Mouse (Mus musculus): ENCODE measurements at regions not wholly inside any gene's neighbourhood (a gene's known extent, or its start where the extent isn't known, plus 50 kb on each side); places are given as distances from the start of the nearest gene placed in this dataset.

GRCm38 (mm10) chr15:62712543-62713131 is 1132.3 kb downstream of the Gsdmc2 start:
- H3K9me3 ChIP-seq, result no peaks in the 10 kb centered on the region
- H3K9ac ChIP-seq, result no peak overlapping the region
- H3K4me1 ChIP-seq, result no peaks in the 10 kb centered on the region
- no peak overlapping the region for H3K4me2 ChIP-seq
- WGBS, result 84% methylated on average over 9 of the region's 9 CpGs
- H3K27ac ChIP-seq, result no peak overlapping the region
- no peak overlapping the region for H3K4me3 ChIP-seq
- H3K36me3 ChIP-seq (replicated peaks), result no peaks in the 10 kb centered on the region
- no peak for ATAC-seq (replicated peaks)
- H3K27me3 ChIP-seq (replicated peaks), result no peaks in the 10 kb centered on the region

DNA sequence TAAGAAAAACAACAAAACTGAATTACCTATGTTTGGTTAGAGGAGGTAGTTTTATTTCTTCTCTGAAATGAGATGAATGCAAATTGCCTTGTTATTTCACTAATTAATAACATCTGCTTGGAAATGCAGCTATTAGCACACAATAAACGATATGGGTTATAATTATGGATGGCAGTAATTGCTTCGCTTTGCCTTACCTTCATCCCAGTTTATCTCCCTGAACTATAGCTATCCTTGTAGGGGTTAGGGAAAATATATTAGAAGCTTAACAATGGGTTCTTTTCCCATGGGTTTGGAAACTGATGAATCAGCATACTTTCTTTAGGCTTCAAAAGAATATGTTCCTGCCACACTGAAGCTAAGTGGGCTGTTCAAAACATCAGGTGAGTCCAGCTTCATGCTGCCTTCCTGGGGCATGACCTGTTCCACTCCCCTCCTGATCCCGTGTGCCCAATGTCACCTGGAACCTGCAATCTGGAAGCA is 1132.9 kb downstream of the Gsdmc2 start:
- no peaks in the 10 kb centered on the region for H3K27me3 ChIP-seq (replicated peaks)
- H3K4me3 ChIP-seq, result no peak overlapping the region
- no peaks in the 10 kb centered on the region for H3K9me3 ChIP-seq
- no peak for ATAC-seq (replicated peaks)
- 81% methylated on average over 3 of the region's 3 CpGs for WGBS
- no peak overlapping the region for H3K9ac ChIP-seq
- no peak overlapping the region for H3K4me2 ChIP-seq
- H3K36me3 ChIP-seq (replicated peaks), result no peaks in the 10 kb centered on the region
- H3K27ac ChIP-seq, result no peak overlapping the region
- H3K4me1 ChIP-seq, result no peaks in the 10 kb centered on the region

GRCm38 (mm10) chr15:62709546-62709945 is 1135.4 kb downstream of the Gsdmc2 start:
- ATAC-seq (replicated peaks), result no peak
- 68% methylated on average over 2 of the region's 2 CpGs for WGBS

GRCm38 (mm10) chr15:62698559-62698958 is 1146.4 kb downstream of the Gsdmc2 start:
- H3K9ac ChIP-seq, result no peak overlapping the region

More at GRCm38 (mm10) chr15:62709546-62709945, 1135.4 kb downstream of the Gsdmc2 start:
- Histone ChIP-seq H3K9me3 (no peaks in the 10 kb centered on the region), H3K4me1 (no peaks in the 10 kb centered on the region), H3K36me3 (replicated peaks) (no peaks in the 10 kb centered on the region), H3K27me3 (replicated peaks) (no peaks in the 10 kb centered on the region), H3K27ac (no peak overlapping the region), H3K4me3 (no peak overlapping the region), H3K4me2 (no peak overlapping the region), H3K9ac (no peak overlapping the region)

GRCm38 (mm10) chr15:62694734-62695133 is 1150.2 kb downstream of the Gsdmc2 start:
- H3K27me3 ChIP-seq (replicated peaks), result no peaks in the 10 kb centered on the region
- H3K9ac ChIP-seq, result no peak overlapping the region
- no peak overlapping the region for H3K4me2 ChIP-seq
- H3K4me1 ChIP-seq, result no peaks in the 10 kb centered on the region
- H3K4me3 ChIP-seq, result no peak overlapping the region
- ATAC-seq (replicated peaks), result no peak
- H3K27ac ChIP-seq, result no peak overlapping the region
- no peaks in the 10 kb centered on the region for H3K36me3 ChIP-seq (replicated peaks)
- 59% methylated on average over 3 of the region's 3 CpGs for WGBS
- H3K9me3 ChIP-seq, result no peaks in the 10 kb centered on the region

More at GRCm38 (mm10) chr15:62698559-62698958, 1146.4 kb downstream of the Gsdmc2 start:
- Histone ChIP-seq H3K9me3 (no peaks in the 10 kb centered on the region), H3K27ac (no peak overlapping the region), H3K4me1 (no peaks in the 10 kb centered on the region), H3K27me3 (replicated peaks) (no peaks in the 10 kb centered on the region), H3K4me3 (no peak overlapping the region), H3K36me3 (replicated peaks) (no peaks in the 10 kb centered on the region), H3K4me2 (no peak overlapping the region)
- 71% methylated on average over 1 of the region's 1 CpGs for WGBS
- no peak for ATAC-seq (replicated peaks)

DNA sequence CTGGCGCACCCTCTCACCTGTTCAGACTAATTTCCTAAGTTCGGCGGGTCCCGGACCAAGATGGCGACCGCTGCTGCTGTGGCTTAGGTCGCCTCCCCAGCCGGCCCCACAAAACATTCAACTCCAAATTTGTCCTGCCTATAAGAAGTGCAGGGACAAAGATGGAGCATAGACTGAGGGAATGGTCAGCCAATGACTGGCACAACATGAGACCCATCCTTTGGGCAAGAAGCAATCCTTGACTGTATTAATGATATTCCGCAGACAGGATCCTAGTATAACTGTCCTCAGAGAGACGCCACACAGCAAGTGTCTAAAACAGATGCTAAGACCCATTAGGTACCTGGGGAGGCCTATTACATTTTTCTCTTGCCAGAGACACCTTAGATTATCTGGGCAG is 1151.3 kb downstream of the Gsdmc2 start:
- H3K9me3 ChIP-seq, result no peaks in the 10 kb centered on the region
- no peak overlapping the region for H3K4me3 ChIP-seq
- no peaks in the 10 kb centered on the region for H3K36me3 ChIP-seq (replicated peaks)
- H3K4me2 ChIP-seq, result no peak overlapping the region
- no peaks in the 10 kb centered on the region for H3K4me1 ChIP-seq
- H3K27ac ChIP-seq, result no peak overlapping the region
- no peak for ATAC-seq (replicated peaks)
- 99% methylated on average over 10 of the region's 10 CpGs for WGBS
- no peak overlapping the region for H3K9ac ChIP-seq
- no peaks in the 10 kb centered on the region for H3K27me3 ChIP-seq (replicated peaks)

DNA sequence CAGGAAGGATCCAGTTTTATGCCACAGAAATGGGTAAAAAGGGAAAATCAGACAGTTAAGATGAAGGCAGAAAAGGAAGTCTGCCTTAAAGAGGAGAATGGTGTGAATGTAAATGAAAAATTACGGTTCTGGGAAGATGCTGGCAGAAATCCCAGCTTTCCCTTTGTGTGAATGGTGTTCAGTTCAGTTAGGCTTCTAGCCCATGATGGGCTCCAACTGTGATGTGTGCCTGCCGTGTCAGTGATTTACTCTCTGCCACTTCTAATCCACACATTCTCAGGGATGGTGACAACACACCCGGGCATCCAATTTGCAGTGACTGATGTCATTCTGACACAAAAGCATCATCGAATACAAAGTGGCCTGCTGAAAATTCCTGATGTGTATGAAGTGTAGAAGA is 1171.6 kb downstream of the Gsdmc2 start:
- WGBS, result 45% methylated on average over 4 of the region's 4 CpGs
- H3K4me2 ChIP-seq, result no peak overlapping the region
- H3K9me3 ChIP-seq, result no peaks in the 10 kb centered on the region
- H3K9ac ChIP-seq, result no peak overlapping the region
- H3K4me1 ChIP-seq, result no peaks in the 10 kb centered on the region
- no peak overlapping the region for H3K27ac ChIP-seq
- H3K36me3 ChIP-seq (replicated peaks), result no peaks in the 10 kb centered on the region
- ATAC-seq (replicated peaks), result 0 out of 2 replicates have a peak, but pooled peaks have one; percentile 24
- H3K4me3 ChIP-seq, result no peak overlapping the region
- H3K27me3 ChIP-seq (replicated peaks), result no peaks in the 10 kb centered on the region

GRCm38 (mm10) chr15:62670026-62670425 is 1175.0 kb downstream of the Gsdmc2 start:
- Histone ChIP-seq H3K27me3 (replicated peaks) (no peaks in the 10 kb centered on the region), H3K36me3 (replicated peaks) (no peaks in the 10 kb centered on the region), H3K9me3 (no peaks in the 10 kb centered on the region), H3K4me3 (no peak overlapping the region), H3K4me1 (no peaks in the 10 kb centered on the region), H3K4me2 (no peak overlapping the region), H3K27ac (no peak overlapping the region), H3K9ac (no peak overlapping the region)
- ATAC-seq (replicated peaks), result no peak
- 91% methylated on average over 3 of the region's 3 CpGs for WGBS

GRCm38 (mm10) chr15:62659096-62659495 is 1185.9 kb downstream of the Gsdmc2 start:
- Histone ChIP-seq H3K27ac (no peak overlapping the region), H3K9me3 (no peaks in the 10 kb centered on the region), H3K4me2 (no peak overlapping the region), H3K27me3 (replicated peaks) (no peaks in the 10 kb centered on the region), H3K9ac (no peak overlapping the region), H3K4me1 (no peaks in the 10 kb centered on the region), H3K36me3 (replicated peaks) (no peaks in the 10 kb centered on the region), H3K4me3 (no peak overlapping the region)
- ATAC-seq (replicated peaks), result no peak
- WGBS, result 51% methylated on average over 4 of the region's 4 CpGs

- no peak overlapping the region for H3K4me3 ChIP-seq
- no peak overlapping the region for H3K9ac ChIP-seq
- no peak overlapping the region for H3K4me2 ChIP-seq
- no peaks in the 10 kb centered on the region for H3K36me3 ChIP-seq (replicated peaks)
- no peaks in the 10 kb centered on the region for H3K4me1 ChIP-seq
- no peaks in the 10 kb centered on the region for H3K9me3 ChIP-seq
- ATAC-seq (replicated peaks), result no peak
- H3K27ac ChIP-seq, result no peak overlapping the region
- WGBS, result 87% methylated on average over 1 of the region's 1 CpGs
- H3K27me3 ChIP-seq (replicated peaks), result no peaks in the 10 kb centered on the region
These were observed 1186.3 kb downstream of the Gsdmc2 start for GRCm38 (mm10) chr15:62658695-62659094.

GRCm38 (mm10) chr15:62646476-62647168 is 1198.4 kb downstream of the Gsdmc2 start:
- Histone ChIP-seq H3K9ac (no peak overlapping the region), H3K4me2 (no peak overlapping the region), H3K4me1 (no peaks in the 10 kb centered on the region), H3K9me3 (no peaks in the 10 kb centered on the region), H3K27me3 (replicated peaks) (no peaks in the 10 kb centered on the region), H3K36me3 (replicated peaks) (no peaks in the 10 kb centered on the region), H3K27ac (no peak overlapping the region), H3K4me3 (no peak overlapping the region)
- no peak for ATAC-seq (replicated peaks)
- 62% methylated on average over 6 of the region's 6 CpGs for WGBS

- no peaks in the 10 kb centered on the region for H3K27me3 ChIP-seq (replicated peaks)
- 74% methylated on average over 2 of the region's 2 CpGs for WGBS
- H3K4me1 ChIP-seq, result no peaks in the 10 kb centered on the region
- H3K36me3 ChIP-seq (replicated peaks), result no peaks in the 10 kb centered on the region
- H3K27ac ChIP-seq, result no peak overlapping the region
- H3K4me2 ChIP-seq, result no peak overlapping the region
- no peaks in the 10 kb centered on the region for H3K9me3 ChIP-seq
- no peak overlapping the region for H3K4me3 ChIP-seq
- ATAC-seq (replicated peaks), result no peak
- H3K9ac ChIP-seq, result no peak overlapping the region
These were observed 1200.2 kb downstream of the Gsdmc2 start for GRCm38 (mm10) chr15:62644744-62645143.

GRCm38 (mm10) chr15:62644296-62644695 is 1200.7 kb downstream of the Gsdmc2 start:
- H3K4me1 ChIP-seq, result no peaks in the 10 kb centered on the region
- no peaks in the 10 kb centered on the region for H3K36me3 ChIP-seq (replicated peaks)
- H3K4me3 ChIP-seq, result no peak overlapping the region
- no peak overlapping the region for H3K27ac ChIP-seq
- H3K4me2 ChIP-seq, result no peak overlapping the region
- no peaks in the 10 kb centered on the region for H3K9me3 ChIP-seq
- no peak overlapping the region for H3K9ac ChIP-seq
- no peak for ATAC-seq (replicated peaks)
- no peaks in the 10 kb centered on the region for H3K27me3 ChIP-seq (replicated peaks)
- 77% methylated on average over 1 of the region's 1 CpGs for WGBS
